Mouse (Mus musculus) stomach, embryonic 16.5 days (tissue): ENCODE measurements around the gene Med26. TPM values are rescaled to one million over a fixed set of nuclear protein-coding genes. Genes with fewer than 3 reads are reported as not detected.
A peak's percentile ranks its signal among the peaks of the same experiment; 100 is the strongest.

ENCODE experiments used
- ATAC-seq: fragments of 200-750 bp; cut with Nextera tagmentation; 2 replicates; pipeline ENCODE4 v1.8.0; 2017; ENCODE audit warnings: moderate number of reproducible peaks, moderate TSS enrichment; ENCODE audit not compliant: insufficient read depth, low FRiP score
- H3K27ac ChIP-seq: fragments of 300-500 bp; sonication (generic); 2 replicates; pipeline ENCODE4 v1.5.1; 2014; ENCODE audit warnings: low read length
- H3K27me3 ChIP-seq: fragments of 300-500 bp; sonication (generic); 2 replicates; pipeline ENCODE4 v1.6.1; 2014; ENCODE audit warnings: low read length, control low read depth, mixed read lengths; ENCODE audit not compliant: control insufficient read depth, insufficient read depth
- H3K36me3 ChIP-seq: fragments of 300-500 bp; sonication (generic); 2 replicates; pipeline ENCODE4 v1.6.1; 2014; ENCODE audit warnings: low read length; ENCODE audit not compliant: control insufficient read depth, insufficient read depth
- H3K4me1 ChIP-seq: fragments of 300-500 bp; sonication (generic); 2 replicates; pipeline ENCODE4 v1.6.1; 2014; ENCODE audit warnings: low read length, control low read depth, mixed read lengths; ENCODE audit not compliant: control insufficient read depth, insufficient read depth
- H3K4me2 ChIP-seq: fragments of 300-500 bp; sonication (generic); 2 replicates; pipeline ENCODE4 v1.6.1; 2014; ENCODE audit warnings: low read depth, low read length, mixed read lengths
- H3K4me3 ChIP-seq: fragments of 300-500 bp; sonication (generic); replicated peaks from 2 replicates; pipeline ENCODE4 v1.5.1; 2014; ENCODE audit warnings: mild to moderate bottlenecking, low read length
- H3K9ac ChIP-seq: fragments of 300-500 bp; sonication (generic); 2 replicates; pipeline ENCODE4 v1.6.1; 2014; ENCODE audit warnings: low read length
- H3K9me3 ChIP-seq: fragments of 300-500 bp; sonication (generic); replicated peaks from 2 replicates; pipeline ENCODE4 v1.6.1; 2016; ENCODE audit warnings: low read length, control low read depth; ENCODE audit not compliant: control insufficient read depth
- WGBS: fragments of 180-500 bp; shearing (Covaris S2); extraction: QIAGEN DNeasy Blood & Tissue Kit; methylation state at CpG from one replicate; pipeline ENCODE4 v1.1.7; 2014; 5-methylcytosine and 5-hydroxymethylcytosine counted together
- polyA plus RNA-seq: library from polyadenylated mRNA; unstranded; fragments of >200 nt; fragmentation: Nextera tagmentation; extraction: Ambion mirVana; gene quantifications from 2 replicates; pipeline ENCODE4 v1.2.1, GENCODE M21; 2015

Gene Med26
- polyA plus RNA-seq, 1 experiment from 2014 or later = 14.7 TPM

- 47% methylated on average over 4 of the region's 4 CpGs for WGBS
- no peak for ATAC-seq
- H3K36me3 ChIP-seq = peaks cover 3% of the 10 kb centered on the region; the same call in 1 of the 2 replicates
Measured at GRCm38 (mm10) chr8:72555770-72556169, 7.7 kb upstream of the Med26 start.

DNA sequence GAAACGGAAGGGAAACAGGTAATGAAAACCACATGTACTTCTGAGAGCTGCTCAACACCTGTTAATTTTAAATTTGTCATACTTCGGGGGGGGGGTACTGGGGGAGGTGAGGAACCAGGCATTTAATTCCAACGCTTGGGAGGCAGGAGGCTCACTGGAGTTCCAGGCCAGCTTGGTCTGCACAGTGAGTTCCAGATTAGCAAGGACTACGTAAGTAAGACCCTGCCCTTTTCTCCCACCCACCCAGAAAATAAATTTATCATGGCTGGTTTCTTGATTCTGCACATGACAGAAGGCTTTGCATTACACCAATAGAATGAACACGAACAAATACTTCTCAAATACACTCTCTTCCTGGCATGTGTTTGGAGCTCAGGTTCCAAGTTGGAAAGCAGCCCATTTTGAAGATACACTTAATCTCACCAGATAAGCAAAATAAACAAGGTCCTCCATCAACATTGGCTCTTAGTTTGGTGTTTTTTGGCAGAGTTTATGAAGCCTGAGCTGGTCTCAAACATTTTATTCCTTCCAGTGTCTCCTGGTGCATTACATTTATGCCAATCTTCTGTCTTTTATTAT is 1.3 kb upstream of the Med26 start:
- ATAC-seq = no peak
- Histone ChIP-seq H3K4me1 (peaks cover 25% of the 10 kb centered on the region), H3K27ac (peak overlapping the region; percentile 93), H3K4me3 (peak overlapping the region; percentile 82), H3K4me2 (peak overlapping the region; percentile 84), H3K9me3 (no peaks in the 10 kb centered on the region), H3K27me3 (no peaks in the 10 kb centered on the region), H3K36me3 (peaks cover 3% of the 10 kb centered on the region; the same call in 1 of the 2 replicates), H3K9ac (peak overlapping the region; percentile 77)
- WGBS = 3% methylated on average over 5 of the region's 5 CpGs

More at GRCm38 (mm10) chr8:72555770-72556169, 7.7 kb upstream of the Med26 start:
- no peak overlapping the region for H3K4me2 ChIP-seq
- no peaks in the 10 kb centered on the region for H3K9me3 ChIP-seq
- no peaks in the 10 kb centered on the region for H3K27me3 ChIP-seq
- H3K27ac ChIP-seq = no peak overlapping the region
- H3K4me1 ChIP-seq = no peaks in the 10 kb centered on the region
- H3K4me3 ChIP-seq = no peak overlapping the region
- H3K9ac ChIP-seq = no peak overlapping the region

GRCm38 (mm10) chr8:72548644-72549313 is 709 bp upstream of the Med26 start:
- Histone ChIP-seq H3K27ac (peak overlapping the region; percentile 93), H3K4me1 (peaks cover 25% of the 10 kb centered on the region), H3K27me3 (no peaks in the 10 kb centered on the region), H3K9me3 (no peaks in the 10 kb centered on the region), H3K36me3 (peaks cover 3% of the 10 kb centered on the region; the same call in 1 of the 2 replicates), H3K4me2 (peak overlapping the region; percentile 84), H3K4me3 (peak overlapping the region; percentile 82), H3K9ac (peak overlapping the region; percentile 77)
- no peak for ATAC-seq
- WGBS = under 1% methylated on average over 45 of the region's 45 CpGs

DNA sequence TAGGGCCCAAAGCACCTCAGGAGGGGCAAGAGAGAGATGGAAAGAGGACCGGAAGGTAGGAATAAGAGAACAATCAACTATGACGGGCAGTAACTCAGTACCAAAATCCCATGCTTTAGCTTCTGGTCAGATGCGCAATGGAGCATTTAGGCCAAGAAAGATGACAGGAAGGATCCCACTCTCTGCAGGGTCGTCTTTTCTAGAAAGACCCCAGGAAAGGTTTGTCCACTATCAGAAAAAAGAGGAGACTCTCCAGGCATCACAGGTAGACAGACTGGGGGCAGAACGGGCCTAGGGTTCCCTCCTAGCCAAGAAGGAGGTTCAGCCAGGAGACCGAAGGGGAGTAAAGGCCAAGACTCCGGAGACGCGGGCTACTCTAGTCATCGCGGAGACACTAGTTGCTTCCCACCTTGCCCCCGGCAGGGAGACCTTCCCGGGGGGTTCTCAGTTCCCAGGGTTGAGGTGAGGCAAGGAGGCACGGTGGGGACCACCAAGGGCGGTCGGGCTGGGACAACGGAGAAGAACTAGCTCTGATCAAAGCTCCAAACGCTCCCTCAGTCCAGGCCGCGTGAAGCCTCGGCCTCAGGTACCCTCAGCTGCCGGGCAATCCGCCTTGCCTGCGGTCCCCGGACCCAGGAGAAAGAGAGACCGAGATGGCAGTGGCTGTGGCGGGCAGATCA is 808 bp downstream of the Med26 start:
- WGBS = 1% methylated on average over 27 of the region's 27 CpGs
- peaks cover 25% of the 10 kb centered on the region for H3K4me1 ChIP-seq
- H3K36me3 ChIP-seq = no peaks in the 10 kb centered on the region
- H3K4me2 ChIP-seq = peak overlapping the region; percentile 85
- H3K9ac ChIP-seq = peak overlapping the region; percentile 97
- H3K27me3 ChIP-seq = no peaks in the 10 kb centered on the region
- H3K9me3 ChIP-seq = no peaks in the 10 kb centered on the region
- peak overlapping the region; percentile 63; the same call in 1 of the 2 replicates for H3K27ac ChIP-seq
- ATAC-seq = no peak
- peak overlapping the region; percentile 82 for H3K4me3 ChIP-seq

GRCm38 (mm10) chr8:72539234-72539633 is 8.8 kb downstream of the Med26 start:
- no peak for ATAC-seq
- H3K9me3 ChIP-seq = no peaks in the 10 kb centered on the region
- no peak overlapping the region for H3K4me3 ChIP-seq
- H3K9ac ChIP-seq = no peak overlapping the region
- no peak overlapping the region for H3K27ac ChIP-seq
- H3K4me1 ChIP-seq = no peaks in the 10 kb centered on the region
- no peaks in the 10 kb centered on the region for H3K36me3 ChIP-seq
- no peak overlapping the region for H3K4me2 ChIP-seq
- no peaks in the 10 kb centered on the region for H3K27me3 ChIP-seq

GRCm38 (mm10) chr8:72534888-72535287 is 13.2 kb downstream of the Med26 start:
- H3K9ac ChIP-seq = no peak overlapping the region
- no peaks in the 10 kb centered on the region for H3K4me1 ChIP-seq
- H3K27me3 ChIP-seq = no peaks in the 10 kb centered on the region
- no peaks in the 10 kb centered on the region for H3K36me3 ChIP-seq
- no peak overlapping the region for H3K4me2 ChIP-seq
- ATAC-seq = no peak
- no peaks in the 10 kb centered on the region for H3K9me3 ChIP-seq
- WGBS = 89% methylated on average over 3 of the region's 3 CpGs
- H3K4me3 ChIP-seq = no peak overlapping the region
- H3K27ac ChIP-seq = no peak overlapping the region

DNA sequence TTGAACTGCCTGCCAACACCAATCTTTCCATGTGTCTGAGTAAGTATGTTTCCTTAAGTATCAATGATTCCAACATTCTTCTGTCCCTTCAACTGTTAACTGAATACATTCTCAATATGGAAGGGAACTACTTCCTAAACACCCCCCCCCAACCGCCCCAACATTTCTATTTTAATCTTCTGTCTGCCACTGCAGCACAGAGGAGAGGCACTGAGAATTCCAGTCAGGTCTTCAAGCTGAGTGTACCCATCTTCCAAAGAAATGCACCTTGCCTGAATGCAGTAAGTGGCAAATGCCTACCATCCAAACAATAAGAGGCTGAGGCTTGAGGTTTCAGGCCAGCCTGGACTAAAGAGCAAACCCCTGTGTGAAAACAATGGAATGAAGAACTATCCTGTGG is 16.0 kb downstream of the Med26 start:
- no peak for ATAC-seq
- 86% methylated on average over 1 of the region's 1 CpGs for WGBS
- H3K4me1 ChIP-seq = no peaks in the 10 kb centered on the region
- no peak overlapping the region for H3K4me2 ChIP-seq
- no peaks in the 10 kb centered on the region for H3K36me3 ChIP-seq
- no peak overlapping the region for H3K9ac ChIP-seq
- no peaks in the 10 kb centered on the region for H3K9me3 ChIP-seq
- no peaks in the 10 kb centered on the region for H3K27me3 ChIP-seq
- H3K27ac ChIP-seq = no peak overlapping the region
- no peak overlapping the region for H3K4me3 ChIP-seq

GRCm38 (mm10) chr8:72521888-72522287 is 26.2 kb downstream of the Med26 start:
- ATAC-seq = no peak
- Histone ChIP-seq H3K4me3 (no peak overlapping the region), H3K9ac (no peak overlapping the region), H3K4me2 (no peak overlapping the region), H3K27me3 (no peaks in the 10 kb centered on the region), H3K4me1 (peaks cover 6% of the 10 kb centered on the region; the same call in 1 of the 2 replicates), H3K27ac (no peak overlapping the region), H3K36me3 (no peaks in the 10 kb centered on the region), H3K9me3 (no peaks in the 10 kb centered on the region)

DNA sequence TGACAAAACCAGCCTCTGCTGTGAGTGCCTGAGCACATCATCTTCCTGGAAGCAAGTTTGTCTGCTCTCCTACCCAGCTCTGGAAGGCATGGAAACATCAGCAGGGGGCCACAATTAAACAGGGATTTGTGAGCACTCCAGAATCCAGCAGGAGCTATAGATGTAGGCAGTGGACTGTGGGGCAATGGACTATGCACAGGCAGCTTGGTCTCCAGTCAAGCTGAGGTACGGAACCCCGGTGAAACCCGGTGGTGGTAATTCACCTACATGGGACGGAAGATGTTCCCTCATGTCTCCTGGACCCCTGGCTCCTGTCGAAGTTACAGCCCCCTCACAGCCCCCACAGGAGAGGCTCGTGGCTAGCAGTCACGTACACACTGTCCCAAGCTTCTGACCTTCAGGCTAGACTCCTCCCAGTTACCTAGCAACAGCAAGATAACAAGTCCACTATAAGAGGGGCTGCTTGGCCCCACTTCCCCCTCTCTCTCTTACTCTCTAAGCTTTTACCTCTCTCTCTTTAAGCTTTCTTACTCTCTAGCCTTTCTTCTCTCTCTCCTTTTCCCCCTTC is 30.6 kb downstream of the Med26 start:
- H3K4me2 ChIP-seq = no peak overlapping the region
- H3K36me3 ChIP-seq = no peaks in the 10 kb centered on the region
- H3K9ac ChIP-seq = no peak overlapping the region
- 63% methylated on average over 7 of the region's 7 CpGs for WGBS
- no peak for ATAC-seq
- no peak overlapping the region for H3K27ac ChIP-seq
- peaks cover 9% of the 10 kb centered on the region for H3K4me1 ChIP-seq
- H3K4me3 ChIP-seq = no peak overlapping the region
- no peaks in the 10 kb centered on the region for H3K27me3 ChIP-seq
- H3K9me3 ChIP-seq = no peaks in the 10 kb centered on the region
